Mouse (Mus musculus): Measurements from ENCODE around the gene Dbf4. TPM values are rescaled to one million over a fixed set of nuclear protein-coding genes. Genes with fewer than 3 reads are reported as not detected.

Dbf4 gene
- total RNA-seq, 2 experiments from 2014 or later, result 23.1 to 26.6 TPM

GRCm38 (mm10) chr5:8366771-8367613 is 55.5 kb downstream of the Dbf4 start:
- DNase-seq, result no peak

- DNase-seq, result peak; percentile 13
Observed at GRCm38 (mm10) chr5:8362361-8362760, 60.2 kb downstream of the Dbf4 start.

- peak; percentile 11 for DNase-seq
Observed at GRCm38 (mm10) chr5:8357677-8358076, 64.8 kb downstream of the Dbf4 start.

GRCm38 (mm10) chr5:8356885-8357651 is 65.4 kb downstream of the Dbf4 start:
- DNase-seq, result peak; percentile 19

GRCm38 (mm10) chr5:8356326-8356725 is 66.2 kb downstream of the Dbf4 start:
- DNase-seq, result peak; percentile 46

- no peak for DNase-seq
Observed at GRCm38 (mm10) chr5:8349557-8349956, 73.0 kb downstream of the Dbf4 start.

Other genes with a start within 250 kb of the Dbf4 start
- gene Adam22, start 54.6 kb downstream of the Dbf4 start, total RNA-seq (2021), result 1 to 10 TPM; 8.1 to 8.3 TPM
- gene Slc25a40, start 134 bp upstream of the Dbf4 start, total RNA-seq (2021), result 10 to 100 TPM; 10.9 to 13.9 TPM
- 1 to 10 TPM; 1.4 to 1.8 TPM for gene Rundc3b, start 200.2 kb upstream of the Dbf4 start, total RNA-seq (2021)
- gene Abcb1a, start 237.4 kb upstream of the Dbf4 start, total RNA-seq (2021), result 1 to 10 TPM; 4.4 to 5.1 TPM

Measured in heart, postnatal 4 days (tissue).